Mouse (Mus musculus): Measurements from ENCODE around the gene Numbl.

DNA sequence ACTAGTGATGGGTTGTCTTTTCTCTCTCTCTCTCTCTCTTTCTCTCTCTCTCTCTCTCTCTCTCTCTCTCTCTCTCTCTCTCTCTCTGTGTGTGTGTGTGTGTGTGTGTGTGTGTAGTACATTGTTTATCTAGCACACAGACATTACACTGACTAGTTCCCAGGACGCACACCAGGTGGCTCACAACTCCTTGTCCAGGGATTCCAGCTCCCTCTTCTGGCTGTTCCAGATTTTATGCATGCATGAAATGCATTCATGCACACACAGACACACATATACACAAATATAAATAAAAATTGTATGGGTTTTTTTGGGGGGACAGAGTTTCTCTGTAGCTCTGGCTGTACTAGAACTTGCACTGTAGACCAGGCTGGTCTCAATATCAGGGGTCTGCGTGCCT, 20.7 kb upstream of the Numbl start:
- no peak for TF ChIP-seq HCFC1 (IDR thresholded peaks at IDR 0.05; ENCODE audit: borderline replicate concordance, insufficient read depth, low read length)
- no peak for TF ChIP-seq MAFK (IDR thresholded peaks at IDR 0.05; ENCODE audit: insufficient read depth, low read depth, low read length)
